Mouse (Mus musculus): ENCODE data around the gene Atrip. TPM values are rescaled to one million over a fixed set of nuclear protein-coding genes. Genes with fewer than 3 reads are reported as not detected.

Gene Atrip
- polyA plus RNA-seq, 1 experiment from 2014 or later: 21.5 TPM

- peak overlapping the region; percentile 70 for H3K4me3 ChIP-seq (ENCODE audit: low read length)
- WGBS: 2% methylated on average over 21 of the region's 21 CpGs
- H3K36me3 ChIP-seq (ENCODE audit: control insufficient read depth, insufficient read depth, low read length): peaks cover 2% of the 10 kb centered on the region; the same call in 1 of the 2 replicates
- ATAC-seq: peak; percentile 73
- peak overlapping the region; percentile 85 for H3K9ac ChIP-seq (ENCODE audit: low read depth, low read length)
- no peaks in the 10 kb centered on the region for H3K27me3 ChIP-seq (replicated peaks; ENCODE audit: control insufficient read depth, insufficient read depth, low read length)
- no peaks in the 10 kb centered on the region for H3K9me3 ChIP-seq (ENCODE audit: control insufficient read depth, low read length)
- peaks cover 46% of the 10 kb centered on the region for H3K4me1 ChIP-seq (ENCODE audit: control insufficient read depth, insufficient read depth, low read length)
- H3K4me2 ChIP-seq (ENCODE audit: low read depth, low read length): peak overlapping the region; percentile 91
- peak overlapping the region; percentile 97 for H3K27ac ChIP-seq (ENCODE audit: low read length)
Observed at GRCm38 (mm10) chr9:109094553-109095136, 20.7 kb upstream of the Atrip start.

DNA sequence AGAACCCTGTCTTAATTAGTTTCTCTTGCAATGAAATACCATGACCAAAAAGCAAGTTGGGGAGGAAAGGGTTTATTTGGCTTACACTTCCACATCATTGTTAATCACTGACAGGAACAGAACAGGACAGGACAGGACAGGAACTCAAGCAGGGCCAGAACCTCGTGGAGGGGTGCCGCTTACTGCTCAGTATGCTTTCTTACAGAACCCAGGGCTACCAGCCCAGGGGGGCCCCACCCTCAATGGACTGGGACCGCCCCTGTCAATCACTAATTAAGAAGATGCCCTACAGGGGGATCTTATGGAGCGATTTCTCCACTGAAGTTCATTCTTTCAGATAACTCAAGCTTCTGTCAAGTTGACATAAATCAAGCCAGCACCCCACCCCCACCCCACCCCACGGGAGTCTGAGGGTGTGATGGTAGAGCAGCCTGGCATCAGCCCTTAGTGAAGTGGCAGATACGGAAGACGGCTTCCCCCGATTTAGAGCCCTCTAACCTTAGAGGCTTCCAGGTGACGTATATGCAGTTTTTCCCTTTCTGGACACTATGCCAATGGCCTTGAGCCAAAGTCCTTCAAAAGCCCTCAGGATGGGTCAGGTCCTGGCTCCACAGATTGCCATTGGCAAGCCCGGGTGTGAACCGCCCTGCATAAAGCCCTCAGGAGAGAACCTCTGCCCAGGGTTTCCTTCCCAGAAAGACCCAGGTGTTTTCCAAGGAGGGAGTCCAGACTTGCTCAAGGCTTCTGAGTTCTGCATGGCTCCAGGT lies 20.0 kb upstream of the Atrip start:
- H3K36me3 ChIP-seq (ENCODE audit: control insufficient read depth, insufficient read depth, low read length): peaks cover 2% of the 10 kb centered on the region; the same call in 1 of the 2 replicates
- peaks cover 41% of the 10 kb centered on the region for H3K4me1 ChIP-seq (ENCODE audit: control insufficient read depth, insufficient read depth, low read length)
- peak overlapping the region; percentile 85; the same call in 1 of the 2 replicates for H3K9ac ChIP-seq (ENCODE audit: low read depth, low read length)
- H3K27me3 ChIP-seq (replicated peaks; ENCODE audit: control insufficient read depth, insufficient read depth, low read length): no peaks in the 10 kb centered on the region
- H3K4me3 ChIP-seq (ENCODE audit: low read length): peak overlapping the region; percentile 70
- peak overlapping the region; percentile 91 for H3K4me2 ChIP-seq (ENCODE audit: low read depth, low read length)
- ATAC-seq: peak; percentile 3; the same call in 1 of the 2 replicates
- no peaks in the 10 kb centered on the region for H3K9me3 ChIP-seq (ENCODE audit: control insufficient read depth, low read length)
- peak overlapping the region; percentile 8 for H3K27ac ChIP-seq (ENCODE audit: low read length)
- 24% methylated on average over 11 of the region's 11 CpGs for WGBS

- no peak overlapping the region for H3K9ac ChIP-seq (ENCODE audit: low read depth, low read length)
- WGBS: 51% methylated on average over 6 of the region's 6 CpGs
- H3K9me3 ChIP-seq (ENCODE audit: control insufficient read depth, low read length): no peaks in the 10 kb centered on the region
- H3K27ac ChIP-seq (ENCODE audit: low read length): no peak overlapping the region
- H3K27me3 ChIP-seq (replicated peaks; ENCODE audit: control insufficient read depth, insufficient read depth, low read length): no peaks in the 10 kb centered on the region
- peaks cover 2% of the 10 kb centered on the region; the same call in 1 of the 2 replicates for H3K36me3 ChIP-seq (ENCODE audit: control insufficient read depth, insufficient read depth, low read length)
- H3K4me3 ChIP-seq (ENCODE audit: low read length): no peak overlapping the region
- no peak overlapping the region for H3K4me2 ChIP-seq (ENCODE audit: low read depth, low read length)
- peaks cover 30% of the 10 kb centered on the region for H3K4me1 ChIP-seq (ENCODE audit: control insufficient read depth, insufficient read depth, low read length)
- no peak for ATAC-seq
Observed at GRCm38 (mm10) chr9:109092799-109093198, 18.9 kb upstream of the Atrip start.

- no peak overlapping the region for H3K27ac ChIP-seq (ENCODE audit: low read length)
- H3K9ac ChIP-seq (ENCODE audit: low read depth, low read length): no peak overlapping the region
- no peak overlapping the region for H3K4me3 ChIP-seq (ENCODE audit: low read length)
- no peak overlapping the region for H3K4me2 ChIP-seq (ENCODE audit: low read depth, low read length)
- H3K36me3 ChIP-seq (ENCODE audit: control insufficient read depth, insufficient read depth, low read length): peaks cover 2% of the 10 kb centered on the region; the same call in 1 of the 2 replicates
- ATAC-seq: no peak
- no peaks in the 10 kb centered on the region for H3K27me3 ChIP-seq (replicated peaks; ENCODE audit: control insufficient read depth, insufficient read depth, low read length)
- peaks cover 20% of the 10 kb centered on the region for H3K4me1 ChIP-seq (ENCODE audit: control insufficient read depth, insufficient read depth, low read length)
- 89% methylated on average over 8 of the region's 8 CpGs for WGBS
- no peaks in the 10 kb centered on the region for H3K9me3 ChIP-seq (ENCODE audit: control insufficient read depth, low read length)
Observed at GRCm38 (mm10) chr9:109091802-109092201, 17.9 kb upstream of the Atrip start.

- ATAC-seq: no peak
- H3K4me1 ChIP-seq (ENCODE audit: control insufficient read depth, insufficient read depth, low read length): peaks cover 13% of the 10 kb centered on the region
- H3K4me2 ChIP-seq (ENCODE audit: low read depth, low read length): no peak overlapping the region
- no peak overlapping the region for H3K9ac ChIP-seq (ENCODE audit: low read depth, low read length)
- H3K9me3 ChIP-seq (ENCODE audit: control insufficient read depth, low read length): no peaks in the 10 kb centered on the region
- WGBS: 62% methylated on average over 15 of the region's 15 CpGs
- H3K4me3 ChIP-seq (ENCODE audit: low read length): no peak overlapping the region
- H3K36me3 ChIP-seq (ENCODE audit: control insufficient read depth, insufficient read depth, low read length): peaks cover 2% of the 10 kb centered on the region; the same call in 1 of the 2 replicates
- H3K27ac ChIP-seq (ENCODE audit: low read length): no peak overlapping the region
- no peaks in the 10 kb centered on the region for H3K27me3 ChIP-seq (replicated peaks; ENCODE audit: control insufficient read depth, insufficient read depth, low read length)
Observed at GRCm38 (mm10) chr9:109090446-109090845, 16.5 kb upstream of the Atrip start.

DNA sequence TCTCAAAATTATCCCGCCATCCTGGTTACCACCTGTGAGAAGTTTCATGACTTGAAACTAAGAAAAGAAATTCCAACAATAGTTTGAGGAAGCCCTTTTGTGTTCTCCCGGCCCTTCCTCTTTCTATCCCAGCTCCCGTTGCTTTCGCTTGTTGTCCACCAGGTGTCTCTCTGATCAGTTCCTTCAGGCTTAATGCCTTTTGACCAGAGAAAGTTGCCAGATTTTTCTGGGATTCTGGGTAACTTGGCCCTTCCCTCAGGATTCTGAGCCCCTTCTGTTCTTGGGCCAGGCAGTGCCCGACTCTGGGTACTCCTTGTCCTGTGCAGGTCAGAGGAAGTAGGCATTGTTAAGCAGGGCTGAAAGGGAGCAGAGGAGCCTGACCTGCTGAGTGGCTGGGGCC lies 14.1 kb upstream of the Atrip start:
- Histone ChIP-seq H3K4me1 (ENCODE audit: control insufficient read depth, insufficient read depth, low read length) (peaks cover 4% of the 10 kb centered on the region; the same call in 1 of the 2 replicates), H3K27me3 (replicated peaks; ENCODE audit: control insufficient read depth, insufficient read depth, low read length) (no peaks in the 10 kb centered on the region), H3K9ac (ENCODE audit: low read depth, low read length) (no peak overlapping the region), H3K4me3 (ENCODE audit: low read length) (no peak overlapping the region), H3K27ac (ENCODE audit: low read length) (no peak overlapping the region), H3K4me2 (ENCODE audit: low read depth, low read length) (no peak overlapping the region), H3K9me3 (ENCODE audit: control insufficient read depth, low read length) (no peaks in the 10 kb centered on the region), H3K36me3 (ENCODE audit: control insufficient read depth, insufficient read depth, low read length) (peaks cover 2% of the 10 kb centered on the region; the same call in 1 of the 2 replicates)
- ATAC-seq: no peak
- 19% methylated on average over 5 of the region's 5 CpGs for WGBS

- 20% methylated on average over 2 of the region's 2 CpGs for WGBS
- peaks cover 13% of the 10 kb centered on the region; the same call in 1 of the 2 replicates for H3K4me1 ChIP-seq (ENCODE audit: control insufficient read depth, insufficient read depth, low read length)
- H3K36me3 ChIP-seq (ENCODE audit: control insufficient read depth, insufficient read depth, low read length): no peaks in the 10 kb centered on the region
- ATAC-seq: no peak
- H3K27me3 ChIP-seq (replicated peaks; ENCODE audit: control insufficient read depth, insufficient read depth, low read length): no peaks in the 10 kb centered on the region
- H3K9ac ChIP-seq (ENCODE audit: low read depth, low read length): no peak overlapping the region
- H3K4me3 ChIP-seq (ENCODE audit: low read length): no peak overlapping the region
- H3K27ac ChIP-seq (ENCODE audit: low read length): no peak overlapping the region
- no peak overlapping the region for H3K4me2 ChIP-seq (ENCODE audit: low read depth, low read length)
- no peaks in the 10 kb centered on the region for H3K9me3 ChIP-seq (ENCODE audit: control insufficient read depth, low read length)
Observed at GRCm38 (mm10) chr9:109084922-109085321, 11.0 kb upstream of the Atrip start.

GRCm38 (mm10) chr9:109082124-109082800 lies 8.3 kb upstream of the Atrip start, which contains the start of the genes Ccdc51 and Tma7:
Gene Ccdc51, plus strand, starts transcription at chr9:109082493.
Gene Tma7, minus strand, starts transcription at chr9:109082587.
- H3K9ac ChIP-seq (ENCODE audit: low read depth, low read length): peak within 1 kb of the TSS; percentile 83
- no peaks in the 10 kb centered on the region for H3K36me3 ChIP-seq (ENCODE audit: control insufficient read depth, insufficient read depth, low read length)
- H3K4me1 ChIP-seq (ENCODE audit: control insufficient read depth, insufficient read depth, low read length): peaks cover 13% of the 10 kb centered on the region; the same call in 1 of the 2 replicates
- WGBS: under 1% methylated on average over 37 of the region's 37 CpGs
- peak within 1 kb of the TSS; percentile 77 for H3K4me3 ChIP-seq (ENCODE audit: low read length)
- ATAC-seq: peak; percentile 99
- H3K4me2 ChIP-seq (ENCODE audit: low read depth, low read length): peak within 1 kb of the TSS; percentile 71
- H3K27ac ChIP-seq (ENCODE audit: low read length): peak within 1 kb of the TSS; percentile 84
- H3K9me3 ChIP-seq (ENCODE audit: control insufficient read depth, low read length): no peaks in the 10 kb centered on the region
- H3K27me3 ChIP-seq (replicated peaks; ENCODE audit: control insufficient read depth, insufficient read depth, low read length): no peaks in the 10 kb centered on the region

- no peaks in the 10 kb centered on the region for H3K27me3 ChIP-seq (replicated peaks; ENCODE audit: control insufficient read depth, insufficient read depth, low read length)
- H3K27ac ChIP-seq (ENCODE audit: low read length): peak overlapping the region; percentile 84
- H3K9ac ChIP-seq (ENCODE audit: low read depth, low read length): peak overlapping the region; percentile 83
- ATAC-seq: peak; percentile 16
- H3K4me1 ChIP-seq (ENCODE audit: control insufficient read depth, insufficient read depth, low read length): peaks cover 13% of the 10 kb centered on the region; the same call in 1 of the 2 replicates
- peak overlapping the region; percentile 77 for H3K4me3 ChIP-seq (ENCODE audit: low read length)
- H3K9me3 ChIP-seq (ENCODE audit: control insufficient read depth, low read length): no peaks in the 10 kb centered on the region
- H3K4me2 ChIP-seq (ENCODE audit: low read depth, low read length): peak overlapping the region; percentile 71
- no peaks in the 10 kb centered on the region for H3K36me3 ChIP-seq (ENCODE audit: control insufficient read depth, insufficient read depth, low read length)
- 5% methylated on average over 11 of the region's 11 CpGs for WGBS
Observed at GRCm38 (mm10) chr9:109081749-109082123, 7.8 kb upstream of the Atrip start.
